Mouse (Mus musculus) fat pad, adult 2 months (tissue): Measurements from ENCODE around the gene Inha.

Experiments used
- DNase-seq: peaks from one replicate; pipeline ENCODE4 v3.0.0-alpha.2; 2011; ENCODE audit warnings: low read depth, low spot score; ENCODE audit errors: extremely low read depth

The Inha gene

GRCm38 (mm10) chr1:75507006-75507405, at the start of gene Inha:
Gene Inha (plus strand): TSS chr1:75507077.
- DNase-seq, result no peak

DNA sequence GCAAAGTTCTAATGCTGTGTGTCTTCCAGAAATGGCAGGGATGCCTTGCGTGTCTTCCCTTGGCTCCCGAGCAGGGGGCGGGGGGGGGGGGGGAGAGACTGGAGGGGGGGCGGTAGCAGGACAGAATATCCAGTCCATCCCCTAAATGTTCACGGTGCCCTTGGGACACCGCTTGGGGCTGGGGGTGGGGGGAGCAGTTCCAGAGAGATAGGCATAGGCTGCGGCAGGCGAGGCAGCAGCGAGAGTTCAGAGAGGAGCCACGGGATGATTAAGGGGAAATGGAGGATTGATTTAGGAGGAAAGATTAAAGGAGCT, 49.2 kb upstream of the Inha start:
- no peak for DNase-seq

DNA sequence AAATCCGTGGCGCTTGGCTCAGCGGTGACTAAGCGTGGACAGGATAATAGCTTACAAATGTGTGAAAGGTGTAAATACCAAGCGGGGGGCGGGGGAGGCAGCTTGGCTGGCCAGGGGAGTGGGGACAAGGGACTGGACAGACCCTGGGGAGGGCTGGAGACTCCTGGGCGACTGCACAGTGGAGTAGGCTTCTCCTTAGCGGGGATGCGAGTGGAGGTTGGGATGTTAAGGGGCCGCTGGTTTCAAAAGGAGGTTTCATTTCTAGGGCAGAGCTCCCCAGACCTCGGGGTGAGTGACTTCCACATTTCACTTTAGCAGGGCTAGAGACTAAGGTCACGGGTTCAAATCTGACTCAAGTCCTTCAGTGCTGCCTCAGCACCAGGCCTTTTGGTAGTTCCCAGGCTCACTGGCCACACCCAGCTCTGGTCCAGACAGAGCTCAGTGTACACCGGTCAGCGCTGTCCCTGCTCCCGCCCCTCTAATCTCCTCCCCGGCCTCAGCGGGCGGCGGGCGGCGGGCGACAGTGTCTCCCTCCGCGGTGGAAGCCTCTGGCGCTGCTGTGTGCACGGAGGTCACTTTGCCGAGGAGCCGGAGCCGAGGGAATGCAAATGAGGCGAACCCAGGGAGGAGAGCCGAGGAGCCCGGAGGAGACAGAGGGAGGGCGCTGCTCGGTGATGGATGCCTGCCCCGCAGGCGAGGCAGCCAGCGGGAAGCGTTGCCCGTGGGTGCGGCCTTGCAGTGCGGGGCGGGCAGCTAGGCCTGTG, 48.7 kb upstream of the Inha start:
- no peak for DNase-seq

DNA sequence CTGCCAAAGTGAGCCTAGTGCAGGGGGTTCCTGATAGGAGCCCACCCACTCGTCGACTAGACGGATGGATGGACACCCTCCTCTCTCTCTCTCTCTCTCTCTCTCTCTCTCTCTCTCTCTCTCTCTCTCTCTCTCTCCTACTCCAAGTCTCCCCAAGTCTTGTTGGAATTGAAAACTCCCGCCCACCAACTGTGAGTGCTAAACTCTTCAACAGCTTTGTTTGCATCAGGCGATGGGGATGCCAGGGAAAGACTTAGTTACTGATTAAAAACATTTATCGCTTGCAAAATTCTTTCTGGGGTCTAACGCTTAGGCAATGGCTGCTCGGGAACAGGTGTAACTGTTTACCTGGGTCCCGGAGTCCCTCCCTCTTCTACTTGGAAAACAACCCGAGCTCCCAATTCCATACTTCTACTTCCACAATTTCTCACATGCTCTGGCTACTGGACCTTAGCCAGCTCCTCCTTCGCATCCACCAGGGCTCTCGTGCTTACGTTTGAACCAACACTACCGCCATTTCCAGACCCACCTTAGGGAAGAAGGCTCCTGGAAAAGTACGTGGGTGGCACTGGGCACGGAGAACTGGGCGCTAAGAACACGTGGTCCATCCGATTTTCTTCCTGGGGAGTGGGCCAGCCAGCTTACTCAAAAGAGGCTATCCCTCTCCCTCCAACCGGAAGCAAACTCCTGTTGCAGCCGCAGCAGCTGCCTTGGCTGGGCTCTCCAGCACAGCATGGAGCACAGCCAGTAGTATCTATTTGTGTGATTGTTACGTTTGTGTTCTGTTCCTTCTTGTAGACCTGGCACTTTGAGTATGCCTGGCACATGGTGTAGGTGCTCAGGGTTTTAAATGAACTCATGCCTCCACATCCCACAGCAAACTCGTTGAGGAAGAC, 47.8 kb upstream of the Inha start:
- DNase-seq, result no peak

- DNase-seq, result no peak
These were observed 46.6 kb upstream of the Inha start for GRCm38 (mm10) chr1:75460297-75460696.

- DNase-seq, result no peak
These were observed 44.2 kb upstream of the Inha start for GRCm38 (mm10) chr1:75462636-75463035.

DNA sequence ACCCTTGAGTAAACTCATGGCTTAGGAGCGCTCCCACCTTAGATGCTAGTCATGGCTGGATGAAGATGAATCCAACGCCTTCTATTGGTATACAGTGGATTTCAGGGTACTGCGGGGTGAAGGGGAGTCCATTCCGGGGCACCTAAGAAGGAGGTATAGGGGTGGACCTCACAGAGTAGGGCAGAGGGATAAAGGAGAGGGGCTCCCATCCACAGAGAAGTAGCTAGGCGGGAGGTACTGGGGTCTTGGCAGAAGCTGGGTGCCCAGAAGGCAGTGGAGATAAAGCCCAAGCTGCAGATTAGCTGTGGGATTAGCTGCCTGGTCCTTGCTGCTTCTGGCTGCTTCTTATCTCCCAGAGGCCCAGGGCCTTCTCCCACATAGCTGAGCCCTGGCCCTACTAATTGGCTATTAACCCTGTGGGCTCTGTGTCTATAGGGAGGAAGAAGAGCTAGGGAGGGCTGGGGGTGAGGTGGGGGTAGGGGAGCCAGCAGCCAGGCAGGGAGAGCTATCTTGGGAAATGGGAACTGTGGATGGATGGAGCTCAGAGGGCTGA, 43.1 kb upstream of the Inha start:
- DNase-seq, result no peak

- DNase-seq, result no peak
These were observed 39.5 kb upstream of the Inha start for GRCm38 (mm10) chr1:75467215-75467927.

DNA sequence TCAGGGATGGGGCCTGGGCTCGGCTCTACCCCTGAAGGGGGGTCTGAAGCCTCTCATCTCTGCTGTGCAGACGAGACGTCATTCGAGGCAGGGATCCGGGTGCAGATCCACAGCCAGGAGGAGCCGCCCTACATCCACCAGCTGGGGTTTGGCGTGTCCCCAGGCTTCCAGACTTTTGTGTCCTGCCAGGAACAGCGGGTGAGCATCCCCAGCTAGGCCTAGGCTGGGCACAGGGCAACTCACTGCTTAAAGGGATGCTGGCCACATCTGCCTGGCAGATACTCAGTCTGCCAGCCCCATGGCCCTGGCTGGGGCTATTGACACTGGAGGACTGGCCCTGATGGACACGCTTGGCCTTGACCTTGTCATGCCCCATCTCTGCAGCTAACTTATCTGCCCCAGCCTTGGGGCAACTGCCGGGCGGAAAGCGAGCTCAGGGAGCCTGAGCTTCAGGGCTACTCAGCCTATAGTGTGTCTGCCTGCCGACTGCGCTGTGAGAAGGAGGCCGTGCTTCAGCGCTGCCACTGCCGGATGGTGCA, 37.5 kb upstream of the Inha start:
- DNase-seq, result no peak

DNA sequence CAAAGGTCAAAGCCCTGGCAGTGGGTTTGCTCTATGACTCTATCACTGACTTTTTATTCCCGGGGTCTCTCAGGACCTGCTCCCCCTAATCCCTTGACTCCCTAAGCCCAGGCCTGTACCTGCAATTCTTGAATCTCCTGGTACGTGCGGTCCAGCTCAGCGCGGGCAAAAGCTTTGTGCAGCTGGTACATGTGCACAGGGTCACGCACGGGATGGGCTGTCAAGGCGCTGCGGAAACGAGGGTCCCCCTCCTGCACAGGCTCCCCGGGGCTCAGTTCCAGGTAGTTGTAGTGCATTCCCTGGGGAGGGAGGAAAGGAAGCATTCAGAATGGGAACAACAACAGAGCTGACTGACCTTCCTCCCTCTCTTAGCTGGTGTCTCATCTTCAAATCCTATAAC, 30.4 kb upstream of the Inha start:
- DNase-seq, result no peak

GRCm38 (mm10) chr1:75477264-75477965, 29.5 kb upstream of the Inha start:
- DNase-seq, result no peak

DNA sequence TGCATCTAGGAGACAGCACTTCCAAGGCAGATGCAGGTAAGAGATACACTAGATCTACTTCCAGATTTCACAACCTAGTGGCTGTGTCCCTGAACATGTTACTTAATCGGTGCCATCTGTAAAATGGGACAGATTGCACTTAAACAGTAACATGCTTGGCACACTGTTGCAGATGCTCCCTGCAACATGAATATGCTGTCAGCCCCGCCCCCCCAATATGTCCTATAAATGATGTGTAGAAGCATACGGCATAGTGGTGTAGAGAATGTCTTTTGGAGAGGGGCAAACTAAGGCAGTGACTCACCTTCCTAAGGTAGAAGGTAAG, 28.9 kb upstream of the Inha start:
- DNase-seq, result no peak

DNA sequence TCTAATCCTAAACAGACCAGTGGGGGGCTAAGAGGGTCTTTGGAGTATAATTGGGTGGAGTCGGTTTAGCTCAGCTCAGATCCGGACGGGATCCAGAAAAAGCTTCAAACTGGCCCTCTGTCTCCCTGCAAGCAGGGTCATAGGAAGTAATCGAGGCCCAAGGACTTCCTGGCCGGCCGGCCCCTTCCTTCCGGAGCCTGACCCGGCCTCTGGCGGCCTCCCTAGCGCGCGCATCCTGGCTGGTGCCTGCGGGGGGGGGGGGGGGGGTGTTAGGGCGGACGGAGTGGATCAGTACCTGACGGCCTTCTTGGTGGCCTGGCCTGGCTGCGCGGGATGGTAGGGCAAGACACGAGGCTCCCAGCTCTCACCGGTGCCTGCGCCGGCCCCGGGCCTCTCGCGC, 28.4 kb upstream of the Inha start:
- DNase-seq, result no peak

DNA sequence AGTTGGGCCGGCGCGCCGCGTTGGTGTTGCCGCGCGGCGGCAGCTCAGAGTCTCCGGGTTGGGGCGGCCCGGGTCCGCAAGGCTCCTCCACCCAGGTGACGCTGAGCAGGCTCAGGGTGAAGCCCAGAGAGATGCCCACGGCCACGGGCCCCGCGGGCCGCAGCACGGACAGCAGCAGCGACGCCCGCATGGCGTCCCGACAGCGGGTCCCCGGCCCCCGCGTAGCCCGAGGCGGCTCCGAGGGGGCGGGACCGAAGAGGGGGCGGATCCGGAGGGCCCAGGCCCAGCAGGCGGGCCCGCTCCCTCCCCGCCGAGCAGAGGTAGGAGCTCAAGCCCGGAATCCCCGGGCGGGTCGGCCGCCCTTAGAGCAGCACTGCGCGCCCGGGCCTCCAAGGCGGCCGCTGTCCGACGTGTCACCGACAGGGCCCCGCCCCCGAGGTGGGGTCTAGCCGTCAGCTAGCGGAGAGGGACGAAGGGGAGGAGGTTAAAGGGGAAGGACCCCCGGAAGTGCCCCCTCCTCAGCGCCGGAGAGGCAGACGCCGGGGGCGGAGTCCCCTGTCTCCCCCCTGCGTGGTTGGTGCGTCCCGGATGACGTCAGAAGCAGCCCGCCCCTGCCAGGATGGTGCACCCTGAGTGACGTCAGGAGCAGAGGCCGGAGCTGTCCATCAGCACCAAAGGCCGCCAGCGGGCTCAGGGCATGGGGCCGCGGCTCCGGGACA, 27.8 kb upstream of the Inha start, which contains the start of the genes Chpf and Tmem198:
Gene Chpf (minus strand): TSS at position 392 of the 719 bp plus-strand sequence.
Gene Tmem198 (plus strand): TSS at position 617 of the 719 bp plus-strand sequence.
- no peak for DNase-seq

- no peak for DNase-seq
These were observed 27.3 kb upstream of the Inha start for GRCm38 (mm10) chr1:75479635-75479989.

DNA sequence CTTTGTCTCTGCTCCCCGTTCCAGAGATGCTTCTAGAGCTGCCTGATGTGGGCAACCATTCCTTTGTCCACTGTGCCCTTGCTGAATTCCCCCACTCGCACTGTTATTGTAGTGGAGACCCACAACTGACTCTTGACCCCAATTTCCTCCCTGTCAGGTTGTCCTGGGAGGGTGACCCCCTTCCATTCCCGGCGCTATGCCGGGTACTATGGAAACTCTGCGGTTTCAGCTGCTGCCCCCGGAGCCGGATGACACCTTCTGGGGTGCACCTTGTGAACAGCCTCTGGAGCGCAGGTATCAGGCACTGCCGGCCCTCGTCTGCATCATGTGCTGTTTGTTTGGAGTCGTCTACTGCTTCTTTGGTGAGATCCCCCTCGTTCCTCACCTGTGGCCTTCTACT, 26.8 kb upstream of the Inha start:
- DNase-seq, result no peak

DNA sequence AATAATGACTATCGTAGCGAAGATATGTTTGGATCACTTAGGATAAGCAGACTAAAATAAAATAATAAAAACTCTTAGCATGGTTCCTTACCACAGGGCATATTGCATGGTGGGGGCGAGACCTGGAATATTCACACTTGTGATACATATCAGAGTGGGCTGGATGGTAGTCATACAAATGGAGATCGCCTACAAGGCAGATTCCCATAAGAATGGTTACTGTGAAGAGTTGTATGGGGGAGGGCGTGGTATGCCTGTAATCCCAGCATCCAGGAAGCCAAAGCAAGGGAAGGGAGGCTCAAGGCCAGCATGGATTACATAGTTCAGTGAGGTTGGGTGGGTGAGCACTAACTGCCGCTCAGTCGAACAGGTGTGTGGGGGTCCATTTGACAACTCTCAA, 26.1 kb upstream of the Inha start:
- no peak for DNase-seq

- DNase-seq, result no peak
These were observed 20.3 kb upstream of the Inha start for GRCm38 (mm10) chr1:75486561-75486960.

DNA sequence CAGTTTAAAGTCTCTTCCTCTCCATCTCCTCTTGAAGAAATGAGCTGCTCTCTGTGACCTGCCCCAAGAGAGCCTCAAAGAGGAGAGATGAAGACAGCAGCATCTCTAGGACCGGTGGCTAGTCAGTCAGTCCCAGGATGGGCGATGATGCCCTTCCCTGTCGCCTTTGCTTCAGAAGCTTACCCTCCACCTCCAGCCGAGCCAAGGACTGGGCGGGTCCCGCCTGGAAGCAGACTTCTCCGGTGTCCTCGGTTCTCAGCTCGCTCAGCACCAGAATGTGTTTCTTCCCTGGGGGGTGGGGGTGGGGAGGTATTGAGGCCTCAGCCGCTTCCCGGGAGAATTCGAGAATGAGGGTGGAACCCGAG, 19.9 kb upstream of the Inha start:
- DNase-seq, result no peak
